Mouse (Mus musculus): ENCODE data around the gene Znrf1.

- no peak for TF ChIP-seq ZNF384 (IDR thresholded peaks at IDR 0.05; ENCODE audit: low read depth, low read length)
- TF ChIP-seq HCFC1 (IDR thresholded peaks at IDR 0.05; ENCODE audit: borderline replicate concordance, insufficient read depth, low read length): no peak
- no peak for TF ChIP-seq MAFK (IDR thresholded peaks at IDR 0.05; ENCODE audit: insufficient read depth, low read depth, low read length)
- TF ChIP-seq CHD2 (IDR thresholded peaks at IDR 0.05; ENCODE audit: low read depth, low read length): no peak
- no peak for TF ChIP-seq ZC3H11A (IDR thresholded peaks at IDR 0.05; ENCODE audit: borderline replicate concordance, low read depth, low read length)
These were observed 86.7 kb downstream of the Znrf1 start for GRCm38 (mm10) chr8:111622553-111622952.
